Mouse (Mus musculus) lung, adult 2 months (tissue): ENCODE results near the gene Shld2.

Source experiments
- CTCF ChIP-seq: fragments of 200-500 bp; IDR thresholded peaks from 2 replicates; pipeline ENCODE4 v1.5.1; 2011; ENCODE audit warnings: mild to moderate bottlenecking, low read length, control low read depth; ENCODE audit not compliant: insufficient read depth
- POLR2A ChIP-seq: fragments of 200-500 bp; IDR thresholded peaks from 2 replicates; pipeline ENCODE4 v1.6.1; 2011; ENCODE audit warnings: low read depth, mild to moderate bottlenecking, control low read depth, low read length, borderline replicate concordance; ENCODE audit errors: extremely low read depth

DNA sequence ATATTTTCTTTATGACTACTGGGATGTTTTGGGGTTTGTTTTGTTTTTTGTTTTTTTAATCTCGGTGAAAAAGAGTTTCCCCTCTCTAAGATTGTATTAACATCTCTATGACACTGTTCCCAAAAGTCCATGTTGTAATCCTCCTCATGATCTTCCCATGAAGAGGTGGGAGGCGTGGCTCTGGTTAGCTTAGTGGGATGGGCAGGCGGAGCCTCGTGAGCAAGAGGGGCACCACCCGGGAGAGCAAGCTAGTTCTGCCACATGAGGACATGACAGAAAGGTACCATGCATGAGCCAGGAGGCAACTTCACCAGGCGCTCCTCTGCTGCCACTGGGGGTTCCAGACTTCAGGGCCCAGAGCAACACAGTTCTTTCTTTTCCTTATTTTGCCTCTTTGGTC, 42.2 kb upstream of the Shld2 start:
- no peak for TF ChIP-seq POLR2A
- TF ChIP-seq CTCF: no peak
